Mouse (Mus musculus) testis, postnatal 14 days (tissue): ENCODE results near the gene Trub2.

ENCODE experiments used
- DNase-seq: peaks from one replicate; pipeline ENCODE4 v3.0.0; 2021; ENCODE audit warnings: low spot score

The Trub2 gene

GRCm38 (mm10) chr2:29724664-29725365, 63.5 kb downstream of the Trub2 start:
- DNase-seq: no peak

GRCm38 (mm10) chr2:29723132-29723531, 65.2 kb downstream of the Trub2 start:
- DNase-seq: no peak

- DNase-seq: no peak
Measured at GRCm38 (mm10) chr2:29718581-29718980, 69.7 kb downstream of the Trub2 start.

GRCm38 (mm10) chr2:29716691-29717090, 71.6 kb downstream of the Trub2 start:
- DNase-seq: no peak

- DNase-seq: no peak
Measured at GRCm38 (mm10) chr2:29716143-29716542, 72.2 kb downstream of the Trub2 start.

- no peak for DNase-seq
Measured at GRCm38 (mm10) chr2:29714127-29714526, 74.2 kb downstream of the Trub2 start.

GRCm38 (mm10) chr2:29713501-29713900, 74.8 kb downstream of the Trub2 start:
- DNase-seq: no peak

GRCm38 (mm10) chr2:29711877-29712276, 76.4 kb downstream of the Trub2 start:
- no peak for DNase-seq
